Mouse (Mus musculus): ENCODE results near the gene Lcorl. TPM values are rescaled to one million over a fixed set of nuclear protein-coding genes. Genes with fewer than 3 reads are reported as not detected.
"Not testable (repeated sequence)": the region's sequence is repeated elsewhere in the genome, so short reads cannot be mapped to it uniquely, and the experiment has no call there.

Gene Lcorl
- polyA plus RNA-seq, 1 experiment from 2014 or later, result 79.8 TPM

DNA sequence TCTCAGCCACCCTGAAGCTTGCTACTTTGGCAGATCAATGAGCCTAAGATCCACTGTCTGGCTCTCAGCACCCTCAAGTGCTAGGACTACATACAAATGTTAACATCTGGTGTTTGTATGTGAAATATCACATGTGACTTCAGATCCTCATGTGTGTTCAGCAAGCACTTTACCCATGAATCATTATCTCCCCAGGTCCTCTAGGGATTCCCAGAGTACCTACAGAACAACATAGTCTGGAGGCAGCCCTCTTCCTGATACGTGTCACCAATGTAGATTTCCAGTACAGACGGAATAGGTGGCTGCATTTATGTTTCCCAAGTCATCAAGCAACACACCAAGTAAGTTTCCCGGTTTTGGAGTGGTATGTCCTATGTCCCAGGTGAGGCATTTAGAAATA is 188.6 kb downstream of the Lcorl start:
- H3K4me1 ChIP-seq (ENCODE audit: control insufficient read depth, insufficient read depth, low read length), result peaks cover 11% of the 10 kb centered on the region
- H3K9ac ChIP-seq (replicated peaks; ENCODE audit: low read depth, low read length), result peak overlapping the region; percentile 74; the same call in 1 of the 2 replicates
- no peaks in the 10 kb centered on the region for H3K27me3 ChIP-seq (ENCODE audit: control insufficient read depth, insufficient read depth, low read length)
- H3K36me3 ChIP-seq (ENCODE audit: control insufficient read depth, insufficient read depth, low read length), result no peaks in the 10 kb centered on the region
- no peak overlapping the region for H3K27ac ChIP-seq (ENCODE audit: low read depth, low read length)
- peak overlapping the region; percentile 77 for H3K4me3 ChIP-seq (ENCODE audit: low read depth, low read length)
- peak; percentile 32 for ATAC-seq (ENCODE audit: low read depth)
- peak overlapping the region; percentile 84 for H3K4me2 ChIP-seq (ENCODE audit: low read depth, low read length)
- no peaks in the 10 kb centered on the region for H3K9me3 ChIP-seq (ENCODE audit: control insufficient read depth, low read length)
- WGBS, result 0% methylated on average over 3 of the region's 3 CpGs

DNA sequence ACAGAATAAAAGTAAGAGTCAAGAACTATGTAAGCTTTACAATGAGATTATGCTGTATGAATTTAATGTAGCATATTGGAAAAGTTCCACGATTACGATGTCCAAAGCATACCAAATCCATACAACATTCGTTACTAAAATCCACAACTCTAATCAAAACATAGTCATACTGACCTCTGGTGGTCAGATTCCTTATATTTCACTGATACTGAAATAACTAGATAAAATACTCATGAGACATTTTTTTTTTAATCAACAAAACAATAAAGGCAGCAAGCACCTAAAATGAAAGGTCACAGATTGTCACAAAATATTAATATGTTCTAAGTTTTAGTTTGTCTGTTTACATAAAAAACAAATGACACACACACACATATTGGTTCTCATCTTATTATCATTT is 189.1 kb downstream of the Lcorl start:
- 31% methylated on average over 3 of the region's 3 CpGs for WGBS
- H3K4me3 ChIP-seq (ENCODE audit: low read depth, low read length), result no peak overlapping the region
- ATAC-seq (ENCODE audit: low read depth), result no peak

GRCm38 (mm10) chr5:45658406-45658805 is 199.0 kb downstream of the Lcorl start:
- 96% methylated on average over 13 of the region's 13 CpGs for WGBS
- not testable (repeated sequence) for H3K9me3 ChIP-seq (ENCODE audit: control insufficient read depth, low read length); H3K4me2 ChIP-seq (ENCODE audit: low read depth, low read length); H3K27me3 ChIP-seq (ENCODE audit: control insufficient read depth, insufficient read depth, low read length); H3K4me1 ChIP-seq (ENCODE audit: control insufficient read depth, insufficient read depth, low read length); ATAC-seq (ENCODE audit: low read depth); H3K27ac ChIP-seq (ENCODE audit: low read depth, low read length); H3K9ac ChIP-seq (replicated peaks; ENCODE audit: low read depth, low read length); H3K36me3 ChIP-seq (ENCODE audit: control insufficient read depth, insufficient read depth, low read length); H3K4me3 ChIP-seq (ENCODE audit: low read depth, low read length)

More for the DNA sequence above, 189.1 kb downstream of the Lcorl start:
- Histone ChIP-seq H3K9ac (replicated peaks; ENCODE audit: low read depth, low read length) (no peak overlapping the region), H3K4me2 (ENCODE audit: low read depth, low read length) (peak overlapping the region; percentile 84; the same call in 1 of the 2 replicates), H3K9me3 (ENCODE audit: control insufficient read depth, low read length) (no peaks in the 10 kb centered on the region), H3K36me3 (ENCODE audit: control insufficient read depth, insufficient read depth, low read length) (no peaks in the 10 kb centered on the region), H3K27ac (ENCODE audit: low read depth, low read length) (no peak overlapping the region), H3K27me3 (ENCODE audit: control insufficient read depth, insufficient read depth, low read length) (no peaks in the 10 kb centered on the region), H3K4me1 (ENCODE audit: control insufficient read depth, insufficient read depth, low read length) (peaks cover 11% of the 10 kb centered on the region)

DNA sequence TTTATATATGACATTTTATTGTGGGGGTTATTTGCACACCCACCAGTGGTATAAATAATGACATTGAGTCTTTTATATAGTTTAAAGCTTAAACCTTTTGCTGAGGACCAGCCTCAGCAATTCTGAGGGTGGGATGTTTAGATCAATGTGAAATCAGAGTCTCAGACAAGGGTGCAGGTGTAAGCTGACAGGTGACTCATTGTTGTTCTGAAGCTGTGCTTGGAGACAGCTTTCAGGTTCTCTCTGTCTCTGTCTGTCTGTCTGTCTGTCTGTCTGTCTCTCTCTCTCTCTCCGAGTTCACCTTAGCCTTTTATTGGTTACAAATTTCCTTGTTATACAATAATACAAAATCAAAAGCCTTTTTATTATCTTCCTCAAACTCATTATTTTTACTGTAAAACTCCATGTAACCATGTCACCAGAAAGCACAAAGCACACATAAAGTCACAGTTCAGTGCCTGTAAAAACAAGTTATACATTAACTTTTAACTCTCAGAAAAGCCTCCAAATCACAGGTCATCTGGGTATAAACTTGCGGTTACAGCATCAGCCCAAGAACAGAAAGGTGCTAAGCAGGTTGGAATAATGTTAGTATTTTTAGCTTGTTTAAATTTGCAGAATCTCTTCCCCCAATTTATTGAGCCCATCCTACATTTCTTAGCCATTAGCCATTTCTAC is 206.2 kb downstream of the Lcorl start:
- Histone ChIP-seq H3K27ac (ENCODE audit: low read depth, low read length) (no peak overlapping the region), H3K27me3 (ENCODE audit: control insufficient read depth, insufficient read depth, low read length) (no peaks in the 10 kb centered on the region), H3K4me2 (ENCODE audit: low read depth, low read length) (no peak overlapping the region), H3K9ac (replicated peaks; ENCODE audit: low read depth, low read length) (no peak overlapping the region), H3K4me3 (ENCODE audit: low read depth, low read length) (no peak overlapping the region), H3K36me3 (ENCODE audit: control insufficient read depth, insufficient read depth, low read length) (no peaks in the 10 kb centered on the region), H3K9me3 (ENCODE audit: control insufficient read depth, low read length) (no peaks in the 10 kb centered on the region), H3K4me1 (ENCODE audit: control insufficient read depth, insufficient read depth, low read length) (no peaks in the 10 kb centered on the region)
- no peak for ATAC-seq (ENCODE audit: low read depth)
- WGBS, result 94% methylated on average over 2 of the region's 2 CpGs

Other genes starting within 250 kb of the Lcorl start
- 9.5 and 9.6 TPM in 2 replicates for gene Fam184b, start 218.0 kb downstream of the Lcorl start, polyA plus RNA-seq (2014; fragmentation: Nextera tagmentation; extraction: Ambion mirVana)
- 3.5 and 5.4 TPM in 2 replicates for gene Ncapg, start 187.7 kb downstream of the Lcorl start, polyA plus RNA-seq (2014; fragmentation: Nextera tagmentation; extraction: Ambion mirVana)

Measured in neural tube, embryonic 14.5 days (tissue).